In genomic region chr17:23546702-23547505, GRCm38 (mm10) we compare ENCODE assay signal across 8 mouse cellular contexts. TPM values are rescaled to one million over a fixed set of nuclear protein-coding genes. Genes with fewer than 3 reads are reported as not detected.
DNase-seq lines count a peak whose midpoint lies in the region; ATAC-seq and TF ChIP-seq lines count a peak whose summit lies in the region.

No protein-coding gene starts in this region.

- TF ChIP-seq EP300 in CH12.LX (IDR thresholded peaks at IDR 0.05; ENCODE audit: low read length), result no peak

- peak overlapping the region; percentile 69 to 94 (median 94) for H3K4me3 ChIP-seq in CH12.LX (replicated peaks in 1 of 3; ENCODE audit: low read depth in 2 of 3, low read length in 2 of 3, poor library complexity in 1 of 3)
- peak overlapping the region; percentile 56 for H3K4me3 ChIP-seq in forebrain, embryonic 14.5 days (ENCODE audit: low read depth, low read length)
- peak overlapping the region; percentile 67 for H3K4me3 ChIP-seq in liver, embryonic 15.5 days (replicated peaks)
- H3K4me3 ChIP-seq in stomach, embryonic 14.5 days (ENCODE audit: low read depth, low read length), result peak overlapping the region; percentile 74

- H3K27ac ChIP-seq in CH12.LX (ENCODE audit: insufficient read depth, low read depth), result peak overlapping the region; percentile 73
- 0 out of 2 replicates have a peak overlapping the region, but pooled peaks have one; percentile 27 for H3K27ac ChIP-seq in forebrain, embryonic 14.5 days (ENCODE audit: low read depth, low read length)
- H3K27ac ChIP-seq in liver, embryonic 15.5 days (replicated peaks), result peak overlapping the region; percentile 73
- H3K27ac ChIP-seq in stomach, embryonic 14.5 days (ENCODE audit: low read length), result peak overlapping the region; percentile 88

- intact Hi-C loops in heart, postnatal 10 days (cut with DNase I), result loop anchor here (5.0 kb wide), 1 partner anchor 360 kb away; no protein-coding TSS in a partner anchor

- dilution Hi-C loops in CH12.LX (cut with MboI; ENCODE audit: extremely low pct_ligation_motif_present, extremely low pct_unique_long_range_greater_than_20kb, low sequenced_read_pairs), result no loop called here

- no peaks in the 10 kb centered on the region for H3K79me2 ChIP-seq in CH12.LX (replicated peaks; ENCODE audit: control insufficient read depth, extremely low read depth, insufficient read depth, poor library complexity, severe bottlenecking)

- no peak for TF ChIP-seq RAD21 in CH12.LX (IDR thresholded peaks at IDR 0.05; ENCODE audit: low read depth, low read length)

- H3K4me1 ChIP-seq in CH12.LX (ENCODE audit: control insufficient read depth in 1 of 2, insufficient read depth in 2 of 2), result peaks cover 2 to 11% of the 10 kb centered on the region in 2 experiments
- peaks cover 4% of the 10 kb centered on the region; the same call in 1 of the 2 replicates for H3K4me1 ChIP-seq in forebrain, embryonic 14.5 days (ENCODE audit: control insufficient read depth, insufficient read depth, low read length)
- peaks cover 47% of the 10 kb centered on the region for H3K4me1 ChIP-seq in liver, embryonic 15.5 days (replicated peaks)
- H3K4me1 ChIP-seq in stomach, embryonic 14.5 days (ENCODE audit: control insufficient read depth, insufficient read depth, low read length), result peaks cover 11% of the 10 kb centered on the region

- H3K4me2 ChIP-seq in CH12.LX (ENCODE audit: insufficient read depth, low read depth, poor library complexity, severe bottlenecking), result peak overlapping the region; percentile 3; the same call in 1 of the 2 replicates
- H3K4me2 ChIP-seq in forebrain, embryonic 14.5 days (ENCODE audit: low read length), result peak overlapping the region; percentile 56
- peak overlapping the region; percentile 69 for H3K4me2 ChIP-seq in liver, embryonic 15.5 days
- peak overlapping the region; percentile 38 for H3K4me2 ChIP-seq in stomach, embryonic 14.5 days (replicated peaks; ENCODE audit: low read depth, low read length)

- DNase-seq in CH12.LX (ENCODE audit: extremely low read depth), result peak; percentile 90
- peak; percentile 95 for DNase-seq in c-Kit-positive CD71-positive TER-119-positive erythroid progenitor cells, embryonic 14.5 days (ENCODE audit: low spot score)
- DNase-seq in forebrain, embryonic 14.5 days (ENCODE audit: low spot score), result peak; percentile 92
- peak; percentile 84 to 89 for DNase-seq in heart, postnatal 10 days
- peak; percentile 83 to 87 for DNase-seq in kidney, postnatal 4 days
- DNase-seq in neural tube, embryonic 10.5 days (ENCODE audit: extremely low spot score, low spot score), result peak; percentile 92

- in situ Hi-C loops in CH12.LX (cut with MboI; ENCODE audit: low pct_ligation_motif_present, low pct_unique_long_range_greater_than_20kb, low sequenced_read_pairs), result no loop called here

- ATAC-seq in forebrain, embryonic 14.5 days, result peak; percentile 32
- peak; percentile 30 for ATAC-seq in liver, embryonic 15.5 days (ENCODE audit: insufficient read depth)
- ATAC-seq in stomach, embryonic 14.5 days (ENCODE audit: insufficient number of reproducible peaks, insufficient read depth, low FRiP score, low read depth), result peak; percentile 53

- H3K27me3 ChIP-seq in CH12.LX (replicated peaks), result no peaks in the 10 kb centered on the region
- H3K27me3 ChIP-seq in forebrain, embryonic 14.5 days (replicated peaks; ENCODE audit: control insufficient read depth, insufficient read depth, low read length), result 0 out of 2 replicates have a peak, but pooled peaks cover under 1% of the 10 kb centered on the region
- peaks cover 3% of the 10 kb centered on the region; the same call in 1 of the 2 replicates for H3K27me3 ChIP-seq in liver, embryonic 15.5 days
- H3K27me3 ChIP-seq in stomach, embryonic 14.5 days (ENCODE audit: control insufficient read depth, insufficient read depth, low read length), result no peaks in the 10 kb centered on the region

- WGBS in forebrain, embryonic 14.5 days, result under 1% methylated on average over 42 of the region's 42 CpGs
- WGBS in liver, embryonic 15.5 days (ENCODE audit: insufficient replicate concordance), result under 1% methylated on average over 42 of the region's 42 CpGs
- WGBS in stomach, embryonic 14.5 days, result under 1% methylated on average over 42 of the region's 42 CpGs

- TF ChIP-seq POLR2A in CH12.LX (IDR thresholded peaks at IDR 0.05; ENCODE audit: low read depth, low read length), result no peak

- no peak for TF ChIP-seq CTCF in CH12.LX (conservative IDR thresholded peaks at IDR 0.05 in 1 of 2, IDR thresholded peaks at IDR 0.05 in 1 of 2; ENCODE audit: low read depth in 2 of 2, low read length in 2 of 2)

- H3K9me3 ChIP-seq in CH12.LX (replicated peaks; ENCODE audit: low read length), result no peaks in the 10 kb centered on the region
- H3K9me3 ChIP-seq in forebrain, embryonic 14.5 days (replicated peaks; ENCODE audit: control insufficient read depth, low read length), result no peaks in the 10 kb centered on the region
- H3K9me3 ChIP-seq in liver, embryonic 15.5 days (replicated peaks), result no peaks in the 10 kb centered on the region
- no peaks in the 10 kb centered on the region for H3K9me3 ChIP-seq in stomach, embryonic 14.5 days (ENCODE audit: control insufficient read depth, low read depth, low read length)

- H3K9ac ChIP-seq in CH12.LX (ENCODE audit: insufficient read depth, low read depth), result peak overlapping the region; percentile 83
- peak overlapping the region; percentile 53 for H3K9ac ChIP-seq in forebrain, embryonic 14.5 days (ENCODE audit: low read length)
- peak overlapping the region; percentile 65 for H3K9ac ChIP-seq in liver, embryonic 15.5 days
- H3K9ac ChIP-seq in stomach, embryonic 14.5 days (replicated peaks; ENCODE audit: low read depth, low read length), result peak overlapping the region; percentile 71

- no peaks in the 10 kb centered on the region for H3K36me3 ChIP-seq in CH12.LX (replicated peaks in 1 of 2; ENCODE audit: control insufficient read depth in 1 of 2, insufficient read depth in 1 of 2, low read length in 1 of 2)
- no peaks in the 10 kb centered on the region for H3K36me3 ChIP-seq in forebrain, embryonic 14.5 days (ENCODE audit: control insufficient read depth, insufficient read depth, low read length)
- H3K36me3 ChIP-seq in liver, embryonic 15.5 days (replicated peaks), result no peaks in the 10 kb centered on the region
- H3K36me3 ChIP-seq in stomach, embryonic 14.5 days (ENCODE audit: control insufficient read depth, insufficient read depth, low read length), result no peaks in the 10 kb centered on the region

TF ChIP-seq in CH12.LX, 34 proteins besides CTCF, POLR2A, EP300 and RAD21 (continues in another document):
- TF ChIP-seq ZNF384 (IDR thresholded peaks at IDR 0.05; ENCODE audit: low read depth, low read length) (no peak), KAT2A (IDR thresholded peaks at IDR 0.05; ENCODE audit: insufficient replicate concordance, low read length) (peak; percentile 83; the same call in 1 of the 2 replicates), NRF1 (IDR thresholded peaks at IDR 0.05; ENCODE audit: low read depth, low read length) (peak; percentile 69), ETS1 (conservative IDR thresholded peaks at IDR 0.05; ENCODE audit: low read depth, low read length) (no peak), MEF2A (IDR thresholded peaks at IDR 0.05; ENCODE audit: borderline replicate concordance, low read depth, low read length) (no peak; the same call in 1 of the 2 replicates), BHLHE40 (IDR thresholded peaks at IDR 0.05; ENCODE audit: low read depth, low read length) (no peak), MYC (IDR thresholded peaks at IDR 0.05; ENCODE audit: low read depth, low read length) (0 out of 2 replicates have a peak, but pooled peaks have one; percentile 13), POLR2AphosphoS2 (IDR thresholded peaks at IDR 0.05; ENCODE audit: low read depth, low read length) (no peak), MAZ (IDR thresholded peaks at IDR 0.05; ENCODE audit: low read depth, low read length) (no peak), PAX5 (IDR thresholded peaks at IDR 0.05; ENCODE audit: low read length) (no peak), USF1 (IDR thresholded peaks at IDR 0.05; ENCODE audit: low read depth, low read length) (no peak), UBTF (IDR thresholded peaks at IDR 0.05; ENCODE audit: low read depth, low read length) (peak; percentile 69), MAFK (IDR thresholded peaks at IDR 0.05; ENCODE audit: insufficient replicate concordance, low read length) (peak; percentile 96), ZC3H11A (IDR thresholded peaks at IDR 0.05; ENCODE audit: low read depth, low read length) (no peak), IRF4 (IDR thresholded peaks at IDR 0.05; ENCODE audit: low read depth, low read length) (no peak; the same call in 1 of the 2 replicates), HCFC1 (IDR thresholded peaks at IDR 0.05; ENCODE audit: low read depth, low read length) (no peak), E2F4 (IDR thresholded peaks at IDR 0.05; ENCODE audit: insufficient replicate concordance, low read depth, low read length) (peak; percentile 81)

RNA-seq across cellular contexts. Expression of gene Zfp213, which starts 17.1 kb away (rescaled TPM):
- 10.9 and 11.4 TPM in 2 replicates for total RNA-seq in CH12.LX (2012; rRNA removed)
- 8.5 and 9.4 TPM in 2 replicates for total RNA-seq in CH12.LX (2014; rRNA removed)
- 7.1 and 8.0 TPM in 2 replicates for polyA plus RNA-seq in CH12.LX (2012; ENCODE audit: insufficient read length, low read depth)
- 17.6 and 20.9 TPM in 2 replicates for polyA plus RNA-seq in forebrain, embryonic 14.5 days (2014; fragmentation: Nextera tagmentation; extraction: Ambion mirVana)
- 1 to 10 TPM; 5.4 to 7.1 TPM for total RNA-seq in heart, postnatal 10 days (2021)
- 5.3 and 5.5 TPM in 2 replicates for polyA plus RNA-seq in liver, embryonic 15.5 days (2015; fragmentation: Nextera tagmentation; extraction: Ambion mirVana)
- polyA plus RNA-seq in stomach, embryonic 14.5 days (2014; fragmentation: Nextera tagmentation; extraction: Ambion mirVana), result 18.1 and 18.9 TPM in 2 replicates

RNA-seq across cellular contexts. Expression of gene Zfp13, which starts 52.4 kb away (rescaled TPM):
- total RNA-seq in CH12.LX (2012; rRNA removed), result 0.30 TPM in 1 of 2 replicates, not detected in the other
- total RNA-seq in CH12.LX (2014; rRNA removed), result not detected in 2 replicates
- not detected in 2 replicates for polyA plus RNA-seq in CH12.LX (2012; ENCODE audit: insufficient read length, low read depth)
- 24.1 and 26.0 TPM in 2 replicates for polyA plus RNA-seq in forebrain, embryonic 14.5 days (2014; fragmentation: Nextera tagmentation; extraction: Ambion mirVana)
- 10 to 100 TPM in 1 of 2 experiments, 1 to 10 TPM in 1; 8.5 to 10.0 TPM for total RNA-seq in heart, postnatal 10 days (2021)
- 1.3 and 1.8 TPM in 2 replicates for polyA plus RNA-seq in liver, embryonic 15.5 days (2015; fragmentation: Nextera tagmentation; extraction: Ambion mirVana)
- polyA plus RNA-seq in stomach, embryonic 14.5 days (2014; fragmentation: Nextera tagmentation; extraction: Ambion mirVana), result 13.6 and 15.7 TPM in 2 replicates

RNA-seq across cellular contexts. Expression of gene Zscan10, which starts 53.8 kb away (rescaled TPM):
- total RNA-seq in CH12.LX (2012; rRNA removed) (not detected in 2 replicates), CH12.LX (2014; rRNA removed) (not detected in 2 replicates)
- polyA plus RNA-seq in CH12.LX (2012; ENCODE audit: insufficient read length, low read depth), result not detected in 2 replicates
- not detected in 2 replicates for polyA plus RNA-seq in forebrain, embryonic 14.5 days (2014; fragmentation: Nextera tagmentation; extraction: Ambion mirVana)
- total RNA-seq in heart, postnatal 10 days (2021), result not detected
- polyA plus RNA-seq in liver, embryonic 15.5 days (2015; fragmentation: Nextera tagmentation; extraction: Ambion mirVana), result 0.16 TPM in 1 of 2 replicates, not detected in the other
- 0.10 TPM in 1 of 2 replicates, not detected in the other for polyA plus RNA-seq in stomach, embryonic 14.5 days (2014; fragmentation: Nextera tagmentation; extraction: Ambion mirVana)

Comparison
In these comparisons a context has a peak if more than half of its experiments do, and no peak if none do; other contexts are left out.
1. Peak in every context shown above with its lines: DNase-seq, ATAC-seq, H3K4me3 ChIP-seq and H3K27ac ChIP-seq.
2. H3K27ac ChIP-seq: peak in every context shown above with its lines; median percentile 88 in stomach, embryonic 14.5 days; 73 in CH12.LX; 73 in liver, embryonic 15.5 days; 27 in forebrain, embryonic 14.5 days.
3. H3K4me2 ChIP-seq: peak in every context shown above with its lines; median percentile 69 in liver, embryonic 15.5 days; 56 in forebrain, embryonic 14.5 days; 38 in stomach, embryonic 14.5 days; 3 in CH12.LX.